Mouse (Mus musculus) cerebellum, adult 2 months (tissue): ENCODE measurements around the gene Topors. TPM values are rescaled to one million over a fixed set of nuclear protein-coding genes. Genes with fewer than 3 reads are reported as not detected.

Source experiments
- DNase-seq, 2 experiments: peaks; one replicate each; pipeline ENCODE4 v3.0.0; 2021
- H3K27ac ChIP-seq: fragments of 200-500 bp; 2 replicates; pipeline ENCODE4 v1.5.1; 2012; ENCODE audit warnings: low read length, control low read depth, inconsistent platforms; ENCODE audit not compliant: insufficient read depth
- H3K27me3 ChIP-seq: fragments of 200-500 bp; 2 replicates; pipeline ENCODE4 v1.6.1; 2012; ENCODE audit warnings: inconsistent platforms, mild to moderate bottlenecking, low read length, moderate library complexity; ENCODE audit not compliant: control insufficient read depth, insufficient read depth
- H3K4me1 ChIP-seq: fragments of 200-500 bp; 2 replicates; pipeline ENCODE4 v1.6.1; 2011; ENCODE audit warnings: low read length; ENCODE audit not compliant: control insufficient read depth, insufficient read depth
- H3K4me3 ChIP-seq: fragments of 200-500 bp; replicated peaks from 2 replicates; pipeline ENCODE3; 2011; ENCODE audit warnings: mild to moderate bottlenecking, low read depth, low read length, control low read depth; ENCODE audit not compliant: insufficient read depth
- CTCF ChIP-seq: fragments of 200-500 bp; IDR thresholded peaks from 2 replicates; pipeline ENCODE4 v1.5.1; 2011; ENCODE audit warnings: low read depth, mild to moderate bottlenecking, control low read depth, low read length, moderate library complexity, borderline replicate concordance; ENCODE audit not compliant: insufficient read depth
- POLR2A ChIP-seq: fragments of 200-500 bp; IDR thresholded peaks from 2 replicates; pipeline ENCODE4 v1.6.1; 2011; ENCODE audit warnings: low read length, control low read depth, borderline replicate concordance; ENCODE audit not compliant: insufficient read depth
- WGBS: fragments of 180-500 bp; shearing (Covaris S2); methylation state at CpG from one replicate; pipeline ENCODE4 v1.1.7; 2018; 5-methylcytosine and 5-hydroxymethylcytosine counted together
- polyA plus RNA-seq: library from polyadenylated mRNA; depleted of rRNA; stranded (reverse); fragments of >200 nt; gene quantifications from 2 replicates; pipeline ENCODE4 v1.2.3, GENCODE M21; 2012; rRNA removed

The Topors gene
- 11.3 and 12.3 TPM in 2 replicates for polyA plus RNA-seq

DNA sequence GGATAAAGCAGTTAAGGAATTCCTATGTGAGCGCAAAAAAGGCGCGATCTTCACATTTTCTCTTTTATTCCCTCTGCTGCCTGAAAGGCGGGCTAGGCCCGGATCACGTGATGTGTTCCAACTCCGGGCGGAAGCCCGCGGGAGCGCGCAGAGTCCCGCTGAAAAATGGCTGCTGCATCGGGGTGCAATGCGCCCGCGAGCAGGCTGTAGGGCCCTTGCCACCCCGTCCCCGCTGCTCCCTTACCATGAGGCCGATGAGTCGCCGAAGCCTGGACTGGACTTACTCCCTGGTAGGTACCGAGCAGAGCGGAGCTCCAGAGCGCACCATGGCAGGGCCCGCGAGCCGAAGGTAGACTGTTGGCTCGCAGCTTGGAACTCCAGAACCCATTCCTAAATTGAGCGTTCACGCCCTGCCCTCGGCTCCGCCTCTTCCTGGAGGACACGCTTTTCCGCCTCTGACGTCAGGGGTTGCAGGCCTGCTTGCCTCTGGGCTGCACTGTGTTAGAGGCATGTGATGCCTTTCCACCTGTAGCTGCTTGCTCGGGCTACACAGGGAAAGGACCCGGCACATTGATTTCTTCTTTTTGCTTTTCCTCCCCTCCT, at the start of gene Topors, which contains the start of gene Smim27:
Gene Topors, minus strand, starts transcription at position 421 of the 603 bp plus-strand sequence.
Gene Smim27, plus strand, starts transcription at position 150 of the 603 bp plus-strand sequence.
- TF ChIP-seq POLR2A (peak; percentile 92), CTCF (no peak)
- peak within 1 kb of the TSS; percentile 88 for H3K27ac ChIP-seq
- no peaks in the 10 kb centered on the region for H3K4me1 ChIP-seq
- peak within 1 kb of the TSS; percentile 95 for H3K4me3 ChIP-seq
- no peaks in the 10 kb centered on the region for H3K27me3 ChIP-seq
- WGBS, result under 1% methylated on average over 38 of the region's 38 CpGs
- peak; percentile 96 for DNase-seq

GRCm38 (mm10) chr4:40317404-40317803, 47.8 kb upstream of the Topors start:
- Histone ChIP-seq H3K4me3 (no peak overlapping the region), H3K27ac (no peak overlapping the region), H3K4me1 (no peaks in the 10 kb centered on the region), H3K27me3 (no peaks in the 10 kb centered on the region)
- DNase-seq, result no peak
- TF ChIP-seq CTCF, result no peak
- TF ChIP-seq POLR2A, result no peak
- WGBS, result 73% methylated on average over 3 of the region's 3 CpGs

DNA sequence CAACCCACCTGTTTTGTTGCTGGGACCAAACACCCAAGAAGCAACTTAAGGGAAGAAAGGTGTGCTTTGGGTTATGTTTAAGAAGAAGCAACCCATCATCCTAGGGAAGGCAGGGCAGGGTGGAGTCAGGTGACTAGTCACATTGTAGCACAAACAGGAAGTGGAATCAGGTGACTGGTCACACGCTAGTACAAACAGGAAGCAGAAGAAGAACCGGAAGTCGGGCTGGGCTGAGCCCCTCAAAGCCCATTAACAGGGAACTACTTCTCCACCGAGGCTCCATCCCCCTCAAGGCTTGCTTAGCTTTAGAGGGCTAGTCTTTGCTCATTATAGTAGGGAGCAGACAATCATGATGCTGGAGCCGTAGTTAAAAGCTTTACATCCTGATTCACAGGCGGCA, 43.4 kb upstream of the Topors start:
- Histone ChIP-seq H3K4me3 (no peak overlapping the region), H3K27me3 (no peaks in the 10 kb centered on the region; the same call in 1 of the 2 replicates), H3K27ac (no peak overlapping the region), H3K4me1 (no peaks in the 10 kb centered on the region)
- WGBS, result 87% methylated on average over 6 of the region's 6 CpGs
- no peak for TF ChIP-seq CTCF
- TF ChIP-seq POLR2A, result no peak
- no peak for DNase-seq

DNA sequence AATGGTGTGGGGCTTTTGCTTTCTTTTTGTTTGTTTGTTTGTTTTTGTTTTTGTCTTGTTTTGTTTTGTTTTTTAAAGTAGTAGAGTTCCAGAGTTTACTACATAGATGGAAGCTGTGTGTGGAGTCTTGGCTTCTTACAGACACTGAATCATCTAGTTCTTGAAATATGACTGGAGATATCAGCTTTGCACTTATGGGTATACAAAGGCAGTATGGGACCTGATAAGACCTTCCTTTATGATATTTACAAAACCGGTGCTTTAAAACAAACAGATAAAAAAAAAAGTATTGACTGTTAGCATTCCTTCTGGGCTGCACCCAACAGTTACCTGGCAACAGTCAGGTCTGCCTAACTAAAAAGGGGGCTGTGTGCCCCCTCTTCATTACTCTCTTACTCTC, 42.6 kb upstream of the Topors start:
- Histone ChIP-seq H3K27ac (no peak overlapping the region), H3K4me3 (no peak overlapping the region), H3K4me1 (no peaks in the 10 kb centered on the region), H3K27me3 (no peaks in the 10 kb centered on the region; the same call in 1 of the 2 replicates)
- DNase-seq, result no peak
- TF ChIP-seq POLR2A (no peak), CTCF (no peak)
- WGBS, result 87% methylated on average over 1 of the region's 1 CpGs

- DNase-seq, result no peak
- 73% methylated on average over 11 of the region's 11 CpGs for WGBS
- H3K27ac ChIP-seq, result no peak overlapping the region
- no peak overlapping the region for H3K4me3 ChIP-seq
- TF ChIP-seq POLR2A, result no peak
- TF ChIP-seq CTCF, result no peak
- H3K27me3 ChIP-seq, result no peaks in the 10 kb centered on the region; the same call in 1 of the 2 replicates
- no peaks in the 10 kb centered on the region for H3K4me1 ChIP-seq
Observed at GRCm38 (mm10) chr4:40310796-40311383, 41.2 kb upstream of the Topors start.

- no peak for TF ChIP-seq POLR2A
- TF ChIP-seq CTCF, result no peak
Observed at GRCm38 (mm10) chr4:40309682-40310081, 40.0 kb upstream of the Topors start.

GRCm38 (mm10) chr4:40302445-40303125, 32.9 kb upstream of the Topors start:
- no peak overlapping the region for H3K4me3 ChIP-seq
- no peaks in the 10 kb centered on the region for H3K27me3 ChIP-seq
- no peaks in the 10 kb centered on the region for H3K4me1 ChIP-seq
- H3K27ac ChIP-seq, result no peak overlapping the region
- TF ChIP-seq CTCF (no peak), POLR2A (no peak)
- no peak for DNase-seq
- WGBS, result 79% methylated on average over 10 of the region's 10 CpGs

More at GRCm38 (mm10) chr4:40309682-40310081, 40.0 kb upstream of the Topors start:
- H3K4me1 ChIP-seq, result no peaks in the 10 kb centered on the region
- no peak for DNase-seq
- H3K4me3 ChIP-seq, result no peak overlapping the region
- no peaks in the 10 kb centered on the region; the same call in 1 of the 2 replicates for H3K27me3 ChIP-seq
- H3K27ac ChIP-seq, result no peak overlapping the region
